Comparison of ENCODE assay signal across 8 mouse cellular contexts in the genomic region with DNA sequence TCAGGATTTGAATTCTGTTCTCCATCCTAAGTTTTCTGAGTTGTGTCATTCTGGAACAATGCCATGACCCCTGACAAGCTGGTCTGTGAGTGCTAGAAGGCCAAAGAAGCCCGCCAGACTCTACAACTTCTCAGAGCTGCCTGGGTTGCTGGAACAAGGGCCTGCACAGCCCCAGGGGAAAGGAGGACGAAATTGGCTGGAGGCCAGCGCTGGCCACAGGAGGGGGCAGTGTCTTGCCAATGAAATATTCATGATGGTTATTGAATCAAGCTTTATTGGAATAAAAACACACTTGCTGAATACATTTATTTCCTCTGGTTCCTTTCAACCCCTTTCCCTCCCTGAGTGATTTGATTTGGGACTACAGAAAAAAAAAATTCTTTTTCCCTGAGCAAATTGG.
DNase-seq lines count a peak whose midpoint lies in the region; ATAC-seq and TF ChIP-seq lines count a peak whose summit lies in the region.
"Had no signal": no experiment of that assay in that cellular context is flagged by ENCODE, and none has a peak within 500 bp of the region (broad histone marks: within the 10 kb centered on the region; RNA-seq: fewer than 3 reads in every experiment).

No protein-coding gene starts in this region.

- no peak for TF ChIP-seq CTCF in lung, embryonic 14.5 days (IDR thresholded peaks at IDR 0.05; ENCODE audit: low read depth)

- ATAC-seq in lung, embryonic 14.5 days (ENCODE audit: insufficient read depth) = no peak
- no peak for ATAC-seq in hindbrain, embryonic 12.5 days (ENCODE audit: low FRiP score)
- ATAC-seq: Patski had no signal

- no peak overlapping the region for H3K4me2 ChIP-seq in lung, embryonic 14.5 days
- H3K4me2 ChIP-seq in hindbrain, embryonic 12.5 days (replicated peaks) = no peak overlapping the region

- H3K4me1 ChIP-seq in lung, embryonic 14.5 days (ENCODE audit: insufficient read depth) = peaks cover 27% of the 10 kb centered on the region
- H3K4me1 ChIP-seq in hindbrain, embryonic 12.5 days = peaks cover 62% of the 10 kb centered on the region

- no peak overlapping the region for H3K4me3 ChIP-seq in lung, embryonic 14.5 days (ENCODE audit: low read depth, low read length)
- H3K4me3 ChIP-seq in hindbrain, embryonic 12.5 days = no peak overlapping the region

- H3K27me3 ChIP-seq in lung, embryonic 14.5 days (ENCODE audit: insufficient read depth, low read length) = no peaks in the 10 kb centered on the region
- H3K27me3 ChIP-seq in hindbrain, embryonic 12.5 days = peaks cover 10% of the 10 kb centered on the region; the same call in 1 of the 2 replicates
- H3K27me3 ChIP-seq: Patski had no signal

- no peak overlapping the region for H3K27ac ChIP-seq in lung, embryonic 14.5 days (ENCODE audit: low read depth)
- H3K27ac ChIP-seq in hindbrain, embryonic 12.5 days = peak overlapping the region; percentile 74

- DNase-seq in lung, embryonic 14.5 days = peak; percentile 65
- no peak for DNase-seq in lung, adult 18-20 months
- peak; percentile 53 for DNase-seq in cerebellum, adult 8-10 months
- DNase-seq in right cerebral cortex, adult 2 months (ENCODE audit: low spot score in 2 of 2) = peak; percentile 15 to 18
- no peak for DNase-seq in embryo, embryonic 9.5 days (ENCODE audit: extremely low spot score)
- no peak for DNase-seq in thymus, postnatal 0 days (ENCODE audit: low spot score)

- 35% methylated on average over 3 of the region's 3 CpGs for WGBS in lung, embryonic 14.5 days
- 22% methylated on average over 3 of the region's 3 CpGs for WGBS in hindbrain, embryonic 12.5 days

- no peaks in the 10 kb centered on the region for H3K36me3 ChIP-seq in lung, embryonic 14.5 days (ENCODE audit: insufficient read depth)
- no peaks in the 10 kb centered on the region for H3K36me3 ChIP-seq in hindbrain, embryonic 12.5 days

- no peaks in the 10 kb centered on the region for H3K9me3 ChIP-seq in lung, embryonic 14.5 days (ENCODE audit: low read depth, low read length)
- no peaks in the 10 kb centered on the region for H3K9me3 ChIP-seq in hindbrain, embryonic 12.5 days (replicated peaks)

- no peak overlapping the region for H3K9ac ChIP-seq in lung, embryonic 14.5 days
- H3K9ac ChIP-seq in hindbrain, embryonic 12.5 days = no peak overlapping the region

Comparison
In these comparisons a context has a peak if more than half of its experiments do, and no peak if none do; other contexts are left out.
1. DNase-seq: peak in lung, embryonic 14.5 days (single experiment), cerebellum, adult 8-10 months (single experiment) and right cerebral cortex, adult 2 months (2 of 2); none in lung, adult 18-20 months (0 of 2), embryo, embryonic 9.5 days (single experiment) and thymus, postnatal 0 days (single experiment).